Mouse (Mus musculus) heart, postnatal 10 days (tissue): ENCODE measurements at regions not wholly inside any gene's neighbourhood (a gene's known extent, or its start where the extent isn't known, plus 50 kb on each side); places are given as distances from the start of the nearest gene placed in this dataset.
"Not testable (repeated sequence)": the region's sequence is repeated elsewhere in the genome, so short reads cannot be mapped to it uniquely, and the experiment has no call there.

ENCODE experiments used
- DNase-seq, 2 experiments: peaks; one replicate each; pipeline ENCODE4 v3.0.0; 2021
- intact Hi-C: fragments of 180-260 bp; cut with DNase I; formaldehyde crosslinking; loops from one replicate; pipeline ENCODE4 v1.15.1; 2025

DNA sequence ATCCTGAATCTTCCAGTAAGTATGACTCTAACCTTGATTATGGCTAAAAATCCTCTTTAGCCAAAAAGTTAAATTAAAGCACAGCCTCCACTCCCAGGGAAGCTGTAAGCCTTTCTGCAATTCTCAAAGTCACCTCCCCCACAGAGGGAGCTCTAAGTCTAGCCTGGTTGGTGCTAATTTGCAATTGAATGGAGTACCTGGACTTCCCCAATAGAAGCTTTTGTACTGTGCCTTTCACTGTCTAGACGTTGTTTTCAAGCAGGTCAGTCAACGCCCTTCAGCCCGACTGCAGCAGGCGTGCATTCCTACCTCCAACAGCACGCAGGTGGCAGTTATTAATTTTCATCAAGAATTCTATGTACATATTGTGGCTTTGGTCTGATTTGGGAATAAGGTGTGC lies 87.2 kb downstream of the Catsperg2 start:
- intact Hi-C loops, DNase-seq: not testable (repeated sequence)

DNA sequence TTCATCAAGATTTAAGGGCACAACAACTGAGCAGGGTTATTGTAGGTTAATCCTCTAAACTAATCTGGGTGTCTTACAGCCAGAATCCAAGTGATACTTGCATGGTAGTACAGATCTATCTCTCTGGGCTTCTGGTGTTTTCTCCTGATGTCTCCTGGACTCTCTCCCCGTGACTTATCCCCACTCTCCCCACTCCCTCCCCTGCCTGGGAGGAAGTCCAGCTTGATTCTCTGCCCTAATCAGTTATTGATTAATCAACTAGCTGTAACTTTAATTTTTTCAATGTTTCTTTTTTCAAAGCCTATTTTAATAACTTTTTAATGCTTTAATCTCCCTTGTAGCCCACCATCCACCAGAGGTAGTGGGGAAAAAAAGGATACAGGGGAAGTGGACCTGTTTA lies 83.9 kb upstream of the Sipa1l3 start:
- intact Hi-C loops: no loop called here
- no peak for DNase-seq

DNA sequence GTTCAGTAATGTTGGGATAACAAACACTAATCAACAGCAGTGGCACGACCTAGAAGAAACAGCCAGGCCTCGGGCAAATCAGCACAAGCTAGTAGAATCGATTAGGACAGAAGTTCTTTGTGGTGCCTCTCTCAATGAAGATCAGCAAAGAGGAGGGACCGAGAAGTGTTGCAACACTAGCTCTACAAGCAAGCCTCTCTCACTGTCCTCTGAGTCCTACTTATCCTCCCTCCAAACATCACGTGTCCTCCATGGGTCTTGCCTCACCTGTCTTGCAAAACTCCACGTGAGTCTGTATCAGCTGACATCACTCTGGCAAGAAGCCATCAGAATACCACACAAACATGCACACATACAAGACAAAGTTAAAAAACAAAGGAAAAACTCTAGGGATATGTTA lies 82.9 kb upstream of the Sipa1l3 start:
- intact Hi-C loops: no loop called here
- DNase-seq: no peak

DNA sequence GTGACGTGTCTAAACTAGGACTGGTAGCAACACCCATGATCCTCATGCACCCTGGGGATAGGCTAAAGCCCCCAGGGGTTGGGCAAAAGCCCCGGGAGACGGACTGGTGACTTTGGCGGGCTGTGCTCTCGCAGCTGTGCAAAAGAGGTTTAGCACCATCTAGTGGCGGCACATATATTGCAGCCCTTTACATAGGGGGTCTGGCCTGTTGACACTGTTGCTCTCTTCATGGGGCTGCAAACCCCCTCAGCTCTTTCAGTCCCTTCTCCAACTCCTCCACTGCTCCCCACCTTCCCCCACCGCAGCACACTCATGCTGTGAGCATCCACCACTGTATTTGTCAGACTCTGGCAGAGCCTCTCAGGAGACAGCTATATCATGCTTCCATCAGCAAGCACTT lies 78.8 kb upstream of the Sipa1l3 start:
- DNase-seq: peak; percentile 37 to 67
- intact Hi-C loops: not testable (repeated sequence)

DNA sequence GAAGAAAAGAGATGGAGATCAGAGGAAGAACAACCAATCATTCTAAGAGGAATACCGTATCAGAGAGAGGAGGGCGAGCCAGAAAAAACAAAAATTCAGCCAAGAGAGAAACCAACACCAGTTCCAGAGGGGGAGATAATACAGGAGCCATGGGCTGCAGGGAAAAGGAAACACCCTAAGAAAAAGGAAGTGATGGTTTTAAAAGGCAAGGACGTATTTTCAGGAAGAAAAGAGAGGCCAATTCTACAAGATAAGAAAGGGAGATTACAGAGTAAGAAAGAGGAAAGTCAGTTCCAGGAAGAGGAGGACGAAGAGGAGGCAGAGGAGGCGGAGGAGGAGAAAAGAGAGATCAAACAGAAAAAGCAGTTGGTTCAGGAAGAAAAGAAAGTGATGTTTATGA lies 59.7 kb upstream of the Sipa1l3 start:
- no peak for DNase-seq
- intact Hi-C loops: no loop called here

DNA sequence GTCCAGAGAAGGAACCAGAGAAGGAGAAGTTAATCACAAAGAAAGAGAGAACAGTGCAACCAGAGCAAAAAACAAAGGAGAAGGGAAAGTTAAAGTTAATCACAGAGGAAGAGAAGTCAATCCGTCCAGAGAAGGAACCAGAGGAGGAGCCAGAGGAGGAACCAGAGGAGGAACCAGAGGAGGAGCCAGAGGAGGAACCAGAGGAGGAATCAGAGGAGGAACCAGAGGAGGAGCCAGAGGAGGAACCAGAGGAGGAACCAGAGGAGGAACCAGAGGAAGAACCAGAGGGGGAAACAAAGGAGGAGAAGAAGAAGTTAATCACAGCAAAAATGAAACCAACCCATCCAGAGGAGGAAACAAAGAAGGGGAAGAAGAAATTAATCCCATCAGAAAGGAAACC lies 57.2 kb upstream of the Sipa1l3 start:
- intact Hi-C loops: no loop called here

More for the DNA sequence above, 57.2 kb upstream of the Sipa1l3 start:
- no peak for DNase-seq
